Mouse (Mus musculus): ENCODE measurements at regions not wholly inside any gene's neighbourhood (a gene's known extent, or its start where the extent isn't known, plus 50 kb on each side); places are given as distances from the start of the nearest gene placed in this dataset.

DNA sequence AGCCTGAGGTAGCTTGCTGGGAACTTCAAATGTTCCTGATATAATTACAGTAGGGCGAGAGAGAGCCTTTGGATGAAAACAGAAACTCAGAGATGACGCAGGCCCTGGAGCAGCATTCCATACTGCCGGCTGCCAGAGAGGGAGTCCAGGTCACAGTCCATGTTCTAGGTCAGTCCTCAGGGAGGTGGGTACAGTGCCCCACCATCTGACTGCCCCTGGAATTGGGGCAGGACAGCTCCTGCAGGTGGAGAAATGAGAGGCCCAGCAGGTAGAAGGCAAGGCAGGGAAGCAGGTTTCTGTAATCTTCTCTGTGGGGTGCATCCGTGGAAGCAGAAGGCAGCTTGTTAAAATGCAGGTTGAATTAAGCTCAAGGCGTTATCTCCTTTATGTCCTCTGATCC, 94.5 kb upstream of the 4930596D02Rik start:
- no peak for DNase-seq (ENCODE audit: low spot score in 2 of 2)

DNA sequence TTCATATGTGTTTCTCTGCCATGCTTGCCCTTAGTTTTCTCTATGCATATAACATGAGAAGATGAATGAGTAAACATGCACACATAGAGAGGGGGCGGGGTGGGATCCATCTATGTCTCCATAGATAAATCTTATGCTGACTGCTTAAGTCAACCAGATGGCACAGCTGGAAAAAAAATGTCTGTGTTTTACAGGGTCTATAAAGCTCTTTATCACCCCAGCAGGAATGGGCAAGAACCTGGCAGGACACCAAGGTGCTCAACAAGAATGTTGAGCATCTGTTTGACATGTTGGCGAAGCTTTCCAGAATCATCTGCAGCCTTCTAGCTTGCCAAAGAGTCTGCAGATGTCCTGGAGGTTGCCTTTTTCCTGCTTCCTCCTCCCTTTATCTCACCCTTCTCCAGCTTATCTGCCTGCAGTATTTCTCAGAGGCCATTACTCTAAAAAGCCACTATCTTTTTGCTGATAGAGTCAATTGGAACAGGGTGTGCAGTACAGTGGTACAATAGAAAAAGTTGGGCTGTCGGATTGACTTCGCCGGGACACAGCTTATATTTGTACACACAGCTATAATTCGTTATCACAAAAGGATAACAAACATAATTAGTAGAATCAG, 73.0 kb upstream of the 4930596D02Rik start:
- peak in 1 of 2 experiments; percentile 4 for DNase-seq (ENCODE audit: low spot score in 2 of 2)

DNA sequence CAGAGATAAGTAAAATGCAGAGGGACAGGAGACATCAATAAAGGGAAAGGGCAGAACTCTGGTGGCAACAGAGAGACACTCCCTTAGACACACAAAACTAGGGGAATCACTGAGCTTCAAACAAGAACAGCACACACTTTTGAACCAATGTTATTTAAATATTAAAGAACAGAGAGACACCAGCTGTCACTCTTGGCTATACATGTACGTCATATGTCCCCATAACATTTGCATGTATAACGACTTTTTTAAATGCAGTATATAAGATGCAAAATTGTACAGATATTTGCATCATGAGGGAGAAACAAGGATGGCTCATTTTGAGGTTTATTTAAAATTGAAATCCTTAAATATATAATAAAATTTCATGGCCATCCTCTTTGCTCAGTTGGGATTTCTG, 62.5 kb upstream of the 4930596D02Rik start:
- no peak for DNase-seq (ENCODE audit: low spot score in 2 of 2)
